Mouse (Mus musculus): ENCODE data around the gene Trio.

Gene Trio

GRCm38 (mm10) chr15:27683206-27683605 is 342.4 kb downstream of the Trio start:
- CTCF ChIA-PET = no interaction called here

- CTCF ChIA-PET = no interaction called here
Measured at GRCm38 (mm10) chr15:27682619-27683018, 343.0 kb downstream of the Trio start.

GRCm38 (mm10) chr15:27681419-27682187 is 344.0 kb downstream of the Trio start, which contains the start of gene Otulinl:
Gene Otulinl (minus strand): TSS chr15:27681579.
- CTCF ChIA-PET = interaction anchor here (0.6 kb wide), 1 partner anchor 146 kb away, joined by 5 read pairs; no protein-coding TSS in a partner anchor

- CTCF ChIA-PET = no interaction called here
Measured at GRCm38 (mm10) chr15:27680997-27681396, 344.7 kb downstream of the Trio start.
